Mouse (Mus musculus): Measurements from ENCODE around the gene St6galnac3. TPM values are rescaled to one million over a fixed set of nuclear protein-coding genes. Genes with fewer than 3 reads are reported as not detected.

St6galnac3 gene
- total RNA-seq, 2 experiments from 2014 or later: 10.5 to 10.6 TPM

DNA sequence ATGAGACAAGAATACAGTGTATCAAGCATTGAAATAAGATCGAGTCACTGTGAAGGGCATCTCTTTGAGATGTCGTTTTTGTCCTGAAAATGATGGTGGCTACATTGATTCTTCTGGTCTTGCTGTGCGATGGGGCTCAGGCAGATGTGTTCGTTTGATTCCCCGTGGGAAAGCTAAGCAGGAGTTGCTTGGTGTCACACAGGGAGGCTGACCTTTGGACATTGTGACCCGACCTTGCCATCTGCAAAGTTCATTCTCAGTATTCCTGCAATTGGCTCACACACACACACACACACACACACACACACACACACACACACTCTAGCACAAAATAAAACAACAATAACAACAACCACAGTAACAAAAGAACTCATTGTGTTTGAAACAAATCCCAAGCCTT, 543.7 kb downstream of the St6galnac3 start:
- no peak for DNase-seq (ENCODE audit: low spot score in 2 of 2)

DNA sequence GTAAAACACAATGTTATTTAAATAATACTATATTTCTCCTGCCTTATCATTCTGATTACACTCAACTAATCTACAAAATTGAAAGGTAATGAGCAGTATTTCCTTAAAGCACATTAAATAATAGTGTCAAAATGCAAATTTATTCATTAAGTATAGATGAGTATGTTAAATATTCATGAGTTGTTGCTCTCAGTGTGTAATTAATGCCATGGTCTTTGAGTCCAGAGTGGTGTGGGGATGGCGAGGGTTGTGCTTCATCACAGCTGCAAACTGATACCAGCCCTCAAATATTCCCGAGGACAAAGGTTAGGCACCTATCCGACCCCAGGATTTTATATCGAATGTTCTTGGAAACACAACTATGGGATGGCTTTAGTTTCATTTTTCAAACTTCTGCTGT, 548.2 kb downstream of the St6galnac3 start:
- DNase-seq (ENCODE audit: low spot score in 2 of 2): no peak

GRCm38 (mm10) chr3:153176325-153176724, 548.6 kb downstream of the St6galnac3 start:
- DNase-seq (ENCODE audit: low spot score in 2 of 2): no peak

DNA sequence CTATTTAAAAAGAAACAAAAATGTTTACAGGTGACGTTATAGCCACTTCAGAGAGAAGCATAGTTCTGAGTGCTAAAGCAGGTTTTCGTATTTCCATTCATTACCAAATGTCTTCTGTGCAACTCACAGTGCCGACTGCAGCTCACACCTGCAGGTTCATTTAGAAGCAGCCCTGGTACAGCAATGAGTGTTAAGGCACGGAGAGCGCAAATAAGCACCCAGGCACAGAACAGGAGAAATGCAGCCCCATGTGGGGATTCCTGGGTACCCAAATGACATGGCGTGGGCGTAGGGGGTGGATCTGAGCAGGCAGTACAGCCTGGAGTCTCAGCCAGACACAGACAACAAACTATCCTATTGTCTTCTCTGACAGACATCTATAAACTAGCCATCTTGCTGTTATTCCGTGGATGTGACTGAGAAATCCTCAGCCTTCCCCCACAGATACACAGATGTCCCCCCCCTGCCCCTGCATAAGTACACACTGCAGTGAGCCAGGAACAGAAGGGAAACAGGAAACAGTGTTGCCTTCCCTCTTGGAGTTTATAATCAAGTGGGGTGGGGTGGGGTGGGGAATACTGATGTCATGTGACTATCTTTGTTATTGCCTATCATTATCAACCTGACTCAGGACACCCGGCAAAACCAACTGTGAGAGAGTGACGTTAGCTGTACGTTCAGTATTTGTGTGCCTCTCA, 550.5 kb downstream of the St6galnac3 start:
- no peak for DNase-seq (ENCODE audit: low spot score in 2 of 2)

DNA sequence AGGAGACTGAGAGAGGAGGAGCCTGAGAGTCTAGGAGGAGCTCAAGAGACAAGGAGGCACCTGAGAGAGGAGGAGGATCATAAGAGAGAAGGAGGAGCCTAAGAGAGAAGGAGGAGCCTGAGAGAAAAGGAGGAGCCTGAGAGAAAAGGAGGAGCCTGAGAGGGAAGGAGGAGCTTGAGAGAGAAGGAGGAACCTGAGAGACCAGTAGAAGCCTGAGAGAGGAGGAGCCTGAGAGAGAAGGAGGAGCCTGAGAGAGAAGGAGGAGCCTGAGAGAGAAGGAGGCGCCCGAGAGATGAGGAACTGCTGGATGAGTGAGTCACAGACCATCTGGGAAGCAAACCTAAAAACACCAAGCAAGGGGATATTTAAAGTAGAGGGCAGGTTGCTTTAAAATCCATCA, 551.4 kb downstream of the St6galnac3 start:
- no peak for DNase-seq (ENCODE audit: low spot score in 2 of 2)

DNA sequence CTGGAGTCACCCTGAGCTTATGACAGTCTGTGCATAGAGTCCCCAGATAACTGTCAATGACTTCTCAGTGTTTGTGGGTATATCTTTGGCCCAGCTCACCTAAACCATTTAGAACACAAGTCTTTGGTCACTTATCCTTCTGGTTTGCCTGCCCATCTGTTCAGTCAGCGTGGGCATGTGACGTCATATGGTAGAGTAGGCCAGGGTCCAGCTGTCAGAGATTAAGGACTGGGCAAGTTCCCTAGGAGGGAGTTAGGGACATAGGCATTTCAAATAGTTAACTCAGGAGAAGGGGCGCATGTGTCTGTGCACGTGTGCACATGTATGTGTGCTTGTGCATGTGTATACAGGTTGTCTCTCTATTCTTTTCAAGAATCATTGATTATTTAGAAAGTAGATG, 554.8 kb downstream of the St6galnac3 start:
- no peak for DNase-seq (ENCODE audit: low spot score in 2 of 2)

- DNase-seq (ENCODE audit: low spot score in 2 of 2): no peak
Observed at GRCm38 (mm10) chr3:153169744-153170143, 555.2 kb downstream of the St6galnac3 start.

DNA sequence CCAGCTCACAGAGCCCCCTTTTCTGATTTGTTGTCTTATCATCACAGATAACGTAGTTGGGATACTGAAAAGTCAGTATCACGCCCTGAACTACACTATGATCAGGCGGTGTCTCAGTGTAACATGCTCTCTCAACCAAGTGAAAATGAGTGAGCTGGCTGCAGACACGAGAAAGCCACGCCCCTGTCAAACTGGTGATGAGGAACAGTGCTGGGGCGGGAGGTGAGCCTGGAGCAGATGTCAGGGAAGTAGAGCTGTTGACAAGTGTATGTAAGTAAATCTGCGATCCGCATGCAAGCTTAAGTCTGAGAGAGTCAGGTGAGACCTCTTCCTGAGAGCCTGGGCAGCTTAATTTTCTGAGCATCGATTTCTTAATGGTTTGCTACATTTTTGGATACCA, 563.3 kb downstream of the St6galnac3 start:
- no peak for DNase-seq (ENCODE audit: low spot score in 2 of 2)

- DNase-seq (ENCODE audit: low spot score in 2 of 2): no peak
Observed at GRCm38 (mm10) chr3:153160683-153161082, 564.3 kb downstream of the St6galnac3 start.

DNA sequence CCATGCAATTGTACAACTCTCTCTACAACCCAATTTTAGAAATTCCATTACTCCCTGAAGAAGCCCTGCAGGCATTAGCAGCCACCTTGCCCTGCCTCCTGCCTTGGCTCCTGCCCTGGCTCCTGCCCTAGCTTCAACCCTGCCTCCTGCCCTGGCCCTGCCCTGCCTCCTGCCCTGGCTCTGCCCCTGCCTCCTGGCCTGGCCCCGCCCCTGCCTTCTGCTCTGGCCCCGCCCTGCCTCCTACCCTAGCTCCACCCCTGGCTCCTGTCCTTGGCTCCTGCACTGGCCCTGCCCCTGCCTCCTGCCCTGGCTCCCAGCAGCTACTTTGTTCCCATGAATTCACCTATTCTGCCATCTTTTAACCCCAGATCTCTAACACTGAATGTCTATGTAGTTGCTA, 576.1 kb downstream of the St6galnac3 start:
- no peak for DNase-seq (ENCODE audit: low spot score in 2 of 2)

Small RNA genes lying within 50 kb of the gene (microRNA-seq; reads per million reads assigned to microRNA genes)
- gene Gm27405: not detected

Other genes with a start within 250 kb of the St6galnac3 start
- gene Asb17, start 119.0 kb upstream of the St6galnac3 start, total RNA-seq (2021): not detected
- gene Msh4, start 181.0 kb upstream of the St6galnac3 start, total RNA-seq (2021): under 1 TPM; 0.17 to 0.21 TPM
- 10 to 100 TPM; 63.4 to 74.3 TPM for gene Rabggtb, start 187.8 kb upstream of the St6galnac3 start, total RNA-seq (2021)
- 100 to 1,000 TPM; 242 to 298 TPM for gene Acadm, start 219.5 kb upstream of the St6galnac3 start, total RNA-seq (2021)
- 1 to 10 TPM; 2.8 to 3.0 TPM for gene Slc44a5, start 248.3 kb upstream of the St6galnac3 start, total RNA-seq (2021)

All from gastrocnemius, postnatal 4 days (tissue).